Mouse (Mus musculus): Measurements from ENCODE around the gene Anxa6.

GRCm38 (mm10) chr11:55018034-55018433 is 15.2 kb downstream of the Anxa6 start:
- TF ChIP-seq MAX (IDR thresholded peaks at IDR 0.05; ENCODE audit: low read depth) (no peak), POLR2A (IDR thresholded peaks at IDR 0.05; ENCODE audit: insufficient read length, low read depth) (no peak), MYOD1 (IDR thresholded peaks at IDR 0.05; ENCODE audit: control insufficient read depth in 1 of 3, insufficient read length in 2 of 3, low read depth in 2 of 3) (peak in 2 of 3 experiments; percentile 11 to 47), E2F4 (IDR thresholded peaks at IDR 0.05; ENCODE audit: insufficient read depth) (no peak), USF1 (IDR thresholded peaks at IDR 0.05; ENCODE audit: low read depth) (no peak), POLR2AphosphoS2 (IDR thresholded peaks at IDR 0.05; ENCODE audit: insufficient read length, low read depth) (no peak), REST (IDR thresholded peaks at IDR 0.05; ENCODE audit: insufficient read depth, insufficient read length) (no peak), TCF12 (IDR thresholded peaks at IDR 0.05; ENCODE audit: insufficient read depth, poor library complexity, severe bottlenecking) (no peak), MYOG (IDR thresholded peaks at IDR 0.05; ENCODE audit: control insufficient read depth in 1 of 3, insufficient read depth in 1 of 3, insufficient read length in 2 of 3, low read depth in 2 of 3) (peak in 1 of 3 experiments; percentile 9), SRF (IDR thresholded peaks at IDR 0.05; ENCODE audit: control insufficient read depth, insufficient read length, low read depth) (no peak), CEBPB (IDR thresholded peaks at IDR 0.05; ENCODE audit: insufficient read depth, poor library complexity, severe bottlenecking) (no peak)

Data from myocyte (in vitro differentiated cells).